Mouse (Mus musculus): ENCODE data around the gene Nosip. TPM values are rescaled to one million over a fixed set of nuclear protein-coding genes. Genes with fewer than 3 reads are reported as not detected.
"Not testable (repeated sequence)": the region's sequence is repeated elsewhere in the genome, so short reads cannot be mapped to it uniquely, and the experiment has no call there.

Gene Nosip
- polyA plus RNA-seq, 1 experiment from 2014 or later = 31.5 TPM

- H3K9me3 ChIP-seq (replicated peaks) = no peaks in the 10 kb centered on the region
- 45% methylated on average over 7 of the region's 7 CpGs for WGBS (ENCODE audit: insufficient replicate concordance)
- H3K27ac ChIP-seq = no peak overlapping the region; the same call in 1 of the 2 replicates
- peaks cover 52% of the 10 kb centered on the region for H3K4me1 ChIP-seq (replicated peaks)
- no peak for ATAC-seq (ENCODE audit: low read depth)
- no peak overlapping the region for H3K4me2 ChIP-seq
- no peak overlapping the region for H3K9ac ChIP-seq
- no peaks in the 10 kb centered on the region for H3K27me3 ChIP-seq
- H3K4me3 ChIP-seq (replicated peaks) = no peak overlapping the region
- DNase-seq = no peak
- no peaks in the 10 kb centered on the region for H3K36me3 ChIP-seq
These were observed 31.9 kb downstream of the Nosip start for GRCm38 (mm10) chr7:45094121-45094520.

GRCm38 (mm10) chr7:45095367-45095766 lies 33.1 kb downstream of the Nosip start:
- Histone ChIP-seq H3K4me2 (no peak overlapping the region), H3K27ac (no peak overlapping the region), H3K4me1 (replicated peaks) (peaks cover 47% of the 10 kb centered on the region), H3K27me3 (no peaks in the 10 kb centered on the region), H3K9me3 (replicated peaks) (no peaks in the 10 kb centered on the region), H3K36me3 (no peaks in the 10 kb centered on the region), H3K4me3 (replicated peaks) (no peak overlapping the region), H3K9ac (no peak overlapping the region)
- no peak for ATAC-seq (ENCODE audit: low read depth)
- 56% methylated on average over 6 of the region's 6 CpGs for WGBS (ENCODE audit: insufficient replicate concordance)
- no peak for DNase-seq

- not testable (repeated sequence) for ATAC-seq (ENCODE audit: low read depth)
- 85% methylated on average over 14 of the region's 14 CpGs for WGBS (ENCODE audit: insufficient replicate concordance)
These were observed 33.7 kb downstream of the Nosip start for GRCm38 (mm10) chr7:45095965-45096364.

GRCm38 (mm10) chr7:45097479-45097878 lies 35.2 kb downstream of the Nosip start:
- Histone ChIP-seq H3K9me3 (replicated peaks) (no peaks in the 10 kb centered on the region), H3K4me3 (replicated peaks) (no peak overlapping the region), H3K4me1 (replicated peaks) (peaks cover 33% of the 10 kb centered on the region), H3K4me2 (no peak overlapping the region), H3K36me3 (no peaks in the 10 kb centered on the region), H3K27ac (peak overlapping the region; percentile 43), H3K27me3 (no peaks in the 10 kb centered on the region), H3K9ac (no peak overlapping the region)
- DNase-seq = no peak
- 14% methylated on average over 6 of the region's 6 CpGs for WGBS (ENCODE audit: insufficient replicate concordance)
- ATAC-seq (ENCODE audit: low read depth) = no peak

More at GRCm38 (mm10) chr7:45095965-45096364, 33.7 kb downstream of the Nosip start:
- H3K27ac ChIP-seq; H3K36me3 ChIP-seq; H3K27me3 ChIP-seq; DNase-seq; H3K9ac ChIP-seq; H3K4me3 ChIP-seq (replicated peaks); H3K9me3 ChIP-seq (replicated peaks); H3K4me2 ChIP-seq: not testable (repeated sequence)
- peaks cover 41% of the 10 kb centered on the region for H3K4me1 ChIP-seq (replicated peaks)

GRCm38 (mm10) chr7:45098541-45099240 lies 36.5 kb downstream of the Nosip start:
- Histone ChIP-seq H3K27ac (no peak overlapping the region), H3K4me1 (replicated peaks) (peaks cover 35% of the 10 kb centered on the region), H3K4me2 (no peak overlapping the region), H3K4me3 (replicated peaks) (no peak overlapping the region), H3K36me3 (no peaks in the 10 kb centered on the region), H3K27me3 (no peaks in the 10 kb centered on the region), H3K9ac (no peak overlapping the region), H3K9me3 (replicated peaks) (no peaks in the 10 kb centered on the region)
- DNase-seq (no peak), ATAC-seq (ENCODE audit: low read depth) (no peak)
- WGBS (ENCODE audit: insufficient replicate concordance) = 76% methylated on average over 8 of the region's 8 CpGs

- no peaks in the 10 kb centered on the region for H3K9me3 ChIP-seq (replicated peaks)
- WGBS (ENCODE audit: insufficient replicate concordance) = 75% methylated on average over 6 of the region's 6 CpGs
- no peak for DNase-seq
- no peak for ATAC-seq (ENCODE audit: low read depth)
- no peaks in the 10 kb centered on the region for H3K27me3 ChIP-seq
- H3K4me3 ChIP-seq (replicated peaks) = no peak overlapping the region
- no peak overlapping the region for H3K27ac ChIP-seq
- H3K36me3 ChIP-seq = no peaks in the 10 kb centered on the region
- H3K4me2 ChIP-seq = no peak overlapping the region
- H3K4me1 ChIP-seq (replicated peaks) = peaks cover 31% of the 10 kb centered on the region
- H3K9ac ChIP-seq = no peak overlapping the region
These were observed 37.8 kb downstream of the Nosip start for GRCm38 (mm10) chr7:45100046-45100445.

- Histone ChIP-seq H3K36me3 (no peaks in the 10 kb centered on the region), H3K4me3 (replicated peaks) (peak overlapping the region; percentile 39), H3K9me3 (replicated peaks) (no peaks in the 10 kb centered on the region), H3K4me1 (replicated peaks) (peaks cover 25% of the 10 kb centered on the region), H3K27ac (no peak overlapping the region), H3K27me3 (no peaks in the 10 kb centered on the region), H3K4me2 (peak overlapping the region; percentile 55), H3K9ac (peak overlapping the region; percentile 23; the same call in 1 of the 2 replicates)
- ATAC-seq (ENCODE audit: low read depth) (peak; percentile 25; the same call in 1 of the 2 replicates), DNase-seq (no peak)
- 53% methylated on average over 11 of the region's 11 CpGs for WGBS (ENCODE audit: insufficient replicate concordance)
These were observed 40.2 kb downstream of the Nosip start for GRCm38 (mm10) chr7:45102441-45102840.

GRCm38 (mm10) chr7:45102940-45103585 lies 40.8 kb downstream of the Nosip start:
- DNase-seq (no peak), ATAC-seq (ENCODE audit: low read depth) (0 out of 2 replicates have a peak, but pooled peaks have one; percentile 5)
- Histone ChIP-seq H3K9ac (peak overlapping the region; percentile 53), H3K9me3 (replicated peaks) (no peaks in the 10 kb centered on the region), H3K27me3 (no peaks in the 10 kb centered on the region), H3K4me2 (peak overlapping the region; percentile 55), H3K27ac (peak overlapping the region; percentile 78), H3K4me1 (replicated peaks) (peaks cover 25% of the 10 kb centered on the region), H3K36me3 (no peaks in the 10 kb centered on the region), H3K4me3 (replicated peaks) (peak overlapping the region; percentile 39)
- 58% methylated on average over 9 of the region's 9 CpGs for WGBS (ENCODE audit: insufficient replicate concordance)

GRCm38 (mm10) chr7:45103652-45104180 lies 41.5 kb downstream of the Nosip start, which contains the start of gene Fcgrt:
Gene Fcgrt (minus strand): TSS chr7:45103851.
- H3K27ac ChIP-seq = peak within 1 kb of the TSS; percentile 78
- no peak for DNase-seq
- WGBS (ENCODE audit: insufficient replicate concordance) = 40% methylated on average over 7 of the region's 7 CpGs

GRCm38 (mm10) chr7:45104941-45105340 lies 42.7 kb downstream of the Nosip start:
- no peaks in the 10 kb centered on the region for H3K9me3 ChIP-seq (replicated peaks)
- ATAC-seq (ENCODE audit: low read depth) (no peak), DNase-seq (no peak)
- no peak overlapping the region for H3K27ac ChIP-seq
- H3K4me2 ChIP-seq = no peak overlapping the region
- 62% methylated on average over 5 of the region's 5 CpGs for WGBS (ENCODE audit: insufficient replicate concordance)
- H3K36me3 ChIP-seq = no peaks in the 10 kb centered on the region
- no peaks in the 10 kb centered on the region for H3K27me3 ChIP-seq
- H3K9ac ChIP-seq = no peak overlapping the region
- H3K4me3 ChIP-seq (replicated peaks) = no peak overlapping the region
- H3K4me1 ChIP-seq (replicated peaks) = peaks cover 25% of the 10 kb centered on the region

More at GRCm38 (mm10) chr7:45103652-45104180, 41.5 kb downstream of the Nosip start, which contains the start of gene Fcgrt:
- Histone ChIP-seq H3K4me1 (replicated peaks) (peaks cover 25% of the 10 kb centered on the region), H3K36me3 (no peaks in the 10 kb centered on the region), H3K4me2 (peak within 1 kb of the TSS; percentile 55), H3K9ac (peak within 1 kb of the TSS; percentile 53), H3K27me3 (no peaks in the 10 kb centered on the region), H3K9me3 (replicated peaks) (no peaks in the 10 kb centered on the region), H3K4me3 (replicated peaks) (peak within 1 kb of the TSS; percentile 39)
- ATAC-seq (ENCODE audit: low read depth) = peak; percentile 83

GRCm38 (mm10) chr7:45105491-45105890 lies 43.3 kb downstream of the Nosip start:
- no peak overlapping the region for H3K9ac ChIP-seq
- H3K36me3 ChIP-seq = no peaks in the 10 kb centered on the region
- no peak overlapping the region for H3K27ac ChIP-seq
- no peak overlapping the region for H3K4me2 ChIP-seq
- H3K27me3 ChIP-seq = no peaks in the 10 kb centered on the region
- H3K9me3 ChIP-seq (replicated peaks) = no peaks in the 10 kb centered on the region
- H3K4me3 ChIP-seq (replicated peaks) = no peak overlapping the region
- ATAC-seq (ENCODE audit: low read depth) (no peak), DNase-seq (no peak)
- H3K4me1 ChIP-seq (replicated peaks) = peaks cover 30% of the 10 kb centered on the region
- 66% methylated on average over 8 of the region's 8 CpGs for WGBS (ENCODE audit: insufficient replicate concordance)

Measured in liver, embryonic 13.5 days (tissue).